Mouse (Mus musculus): ENCODE measurements at regions not wholly inside any gene's neighbourhood (a gene's known extent, or its start where the extent isn't known, plus 50 kb on each side); places are given as distances from the start of the nearest gene placed in this dataset.
"Not testable (repeated sequence)": the region's sequence is repeated elsewhere in the genome, so short reads cannot be mapped to it uniquely, and the experiment has no call there.

- DNase-seq (ENCODE audit: low spot score) (no peak), ATAC-seq (replicated peaks; ENCODE audit: low FRiP score) (no peak)
- H3K27me3 ChIP-seq (replicated peaks; ENCODE audit: control insufficient read depth, insufficient read depth, low read length), result no peaks in the 10 kb centered on the region
- 23% methylated on average over 5 of the region's 5 CpGs for WGBS
- H3K9ac ChIP-seq (ENCODE audit: low read depth, low read length), result no peak overlapping the region
- H3K27ac ChIP-seq (ENCODE audit: low read depth, low read length), result no peak overlapping the region
- no peak overlapping the region for H3K4me3 ChIP-seq (ENCODE audit: low read depth, low read length)
- H3K4me1 ChIP-seq (replicated peaks; ENCODE audit: control insufficient read depth, insufficient read depth, low read length), result no peaks in the 10 kb centered on the region
- no peaks in the 10 kb centered on the region for H3K9me3 ChIP-seq (ENCODE audit: control insufficient read depth, low read length)
- H3K36me3 ChIP-seq (ENCODE audit: control insufficient read depth, insufficient read depth, low read length), result no peaks in the 10 kb centered on the region
- no peak overlapping the region for H3K4me2 ChIP-seq
These were observed 79.1 kb upstream of the Cntn1 start for GRCm38 (mm10) chr15:91971846-91972245.

- Histone ChIP-seq H3K27ac (ENCODE audit: low read depth, low read length) (no peak overlapping the region), H3K27me3 (replicated peaks; ENCODE audit: control insufficient read depth, insufficient read depth, low read length) (no peaks in the 10 kb centered on the region), H3K4me3 (ENCODE audit: low read depth, low read length) (no peak overlapping the region), H3K36me3 (ENCODE audit: control insufficient read depth, insufficient read depth, low read length) (no peaks in the 10 kb centered on the region), H3K4me2 (no peak overlapping the region), H3K9ac (ENCODE audit: low read depth, low read length) (no peak overlapping the region), H3K9me3 (ENCODE audit: control insufficient read depth, low read length) (no peaks in the 10 kb centered on the region), H3K4me1 (replicated peaks; ENCODE audit: control insufficient read depth, insufficient read depth, low read length) (no peaks in the 10 kb centered on the region)
- DNase-seq (ENCODE audit: low spot score) (no peak), ATAC-seq (replicated peaks; ENCODE audit: low FRiP score) (no peak)
- 58% methylated on average over 2 of the region's 2 CpGs for WGBS
These were observed 75.4 kb upstream of the Cntn1 start for GRCm38 (mm10) chr15:91975606-91976005.

GRCm38 (mm10) chr15:91983186-91983585, 67.8 kb upstream of the Cntn1 start:
- H3K9ac ChIP-seq (ENCODE audit: low read depth, low read length); H3K4me2 ChIP-seq; H3K27me3 ChIP-seq (replicated peaks; ENCODE audit: control insufficient read depth, insufficient read depth, low read length); H3K27ac ChIP-seq (ENCODE audit: low read depth, low read length); H3K4me3 ChIP-seq (ENCODE audit: low read depth, low read length); H3K4me1 ChIP-seq (replicated peaks; ENCODE audit: control insufficient read depth, insufficient read depth, low read length); H3K36me3 ChIP-seq (ENCODE audit: control insufficient read depth, insufficient read depth, low read length); ATAC-seq (replicated peaks; ENCODE audit: low FRiP score); DNase-seq (ENCODE audit: low spot score): not testable (repeated sequence)
- H3K9me3 ChIP-seq (ENCODE audit: control insufficient read depth, low read length), result peaks cover 15% of the 10 kb centered on the region; the same call in 1 of the 2 replicates
- 96% methylated on average over 15 of the region's 15 CpGs for WGBS

- H3K4me3 ChIP-seq (ENCODE audit: low read depth, low read length), result no peak overlapping the region
- no peak overlapping the region for H3K9ac ChIP-seq (ENCODE audit: low read depth, low read length)
- H3K27me3 ChIP-seq (replicated peaks; ENCODE audit: control insufficient read depth, insufficient read depth, low read length), result no peaks in the 10 kb centered on the region
- no peaks in the 10 kb centered on the region for H3K4me1 ChIP-seq (replicated peaks; ENCODE audit: control insufficient read depth, insufficient read depth, low read length)
- 82% methylated on average over 6 of the region's 6 CpGs for WGBS
- ATAC-seq (replicated peaks; ENCODE audit: low FRiP score) (no peak), DNase-seq (ENCODE audit: low spot score) (no peak)
- H3K36me3 ChIP-seq (ENCODE audit: control insufficient read depth, insufficient read depth, low read length), result no peaks in the 10 kb centered on the region
- no peak overlapping the region for H3K4me2 ChIP-seq
- H3K27ac ChIP-seq (ENCODE audit: low read depth, low read length), result no peak overlapping the region
- no peaks in the 10 kb centered on the region for H3K9me3 ChIP-seq (ENCODE audit: control insufficient read depth, low read length)
These were observed 50.9 kb upstream of the Cntn1 start for GRCm38 (mm10) chr15:92000086-92000485.
